Mouse (Mus musculus): ENCODE data around the gene Mrpl39.

The Mrpl39 gene

GRCm38 (mm10) chr16:84735166-84736105 lies at the start of gene Mrpl39:
Mrpl39 (minus strand) TSS chr16:84735742.
- DNase-seq (ENCODE audit: low spot score) = peak; percentile 95

- DNase-seq (ENCODE audit: low spot score) = no peak
These were observed 49.4 kb upstream of the Mrpl39 start for GRCm38 (mm10) chr16:84784966-84785365.

GRCm38 (mm10) chr16:84783279-84783678 lies 47.7 kb upstream of the Mrpl39 start:
- DNase-seq (ENCODE audit: low spot score) = no peak

GRCm38 (mm10) chr16:84779718-84780117 lies 44.2 kb upstream of the Mrpl39 start:
- no peak for DNase-seq (ENCODE audit: low spot score)

GRCm38 (mm10) chr16:84778861-84779630 lies 43.5 kb upstream of the Mrpl39 start:
- no peak for DNase-seq (ENCODE audit: low spot score)

- DNase-seq (ENCODE audit: low spot score) = no peak
These were observed 42.9 kb upstream of the Mrpl39 start for GRCm38 (mm10) chr16:84778431-84778830.

- DNase-seq (ENCODE audit: low spot score) = no peak
These were observed 40.7 kb upstream of the Mrpl39 start for GRCm38 (mm10) chr16:84776089-84776784.

- no peak for DNase-seq (ENCODE audit: low spot score)
These were observed 39.8 kb upstream of the Mrpl39 start for GRCm38 (mm10) chr16:84775356-84775755.

- DNase-seq (ENCODE audit: low spot score) = peak; percentile 2
These were observed 39.3 kb upstream of the Mrpl39 start for GRCm38 (mm10) chr16:84774761-84775231.

GRCm38 (mm10) chr16:84774003-84774703 lies 38.6 kb upstream of the Mrpl39 start, which contains the start of gene Jam2:
Jam2 (plus strand) TSS chr16:84774123.
- peak; percentile 45 for DNase-seq (ENCODE audit: low spot score)

- no peak for DNase-seq (ENCODE audit: low spot score)
These were observed 37.8 kb upstream of the Mrpl39 start for GRCm38 (mm10) chr16:84773268-84773861.

GRCm38 (mm10) chr16:84772496-84773267 lies 37.1 kb upstream of the Mrpl39 start:
- no peak for DNase-seq (ENCODE audit: low spot score)

- no peak for DNase-seq (ENCODE audit: low spot score)
These were observed 35.9 kb upstream of the Mrpl39 start for GRCm38 (mm10) chr16:84771461-84771860.

- no peak for DNase-seq (ENCODE audit: low spot score)
These were observed 35.3 kb upstream of the Mrpl39 start for GRCm38 (mm10) chr16:84770891-84771290.

GRCm38 (mm10) chr16:84769619-84770464 lies 34.3 kb upstream of the Mrpl39 start:
- DNase-seq (ENCODE audit: low spot score) = no peak

GRCm38 (mm10) chr16:84769182-84769581 lies 33.6 kb upstream of the Mrpl39 start:
- DNase-seq (ENCODE audit: low spot score) = no peak

- no peak for DNase-seq (ENCODE audit: low spot score)
These were observed 32.4 kb upstream of the Mrpl39 start for GRCm38 (mm10) chr16:84767956-84768355.

GRCm38 (mm10) chr16:84745721-84746306 lies 10.3 kb upstream of the Mrpl39 start:
- DNase-seq (ENCODE audit: low spot score) = no peak
